Mouse (Mus musculus) liver, embryonic 14.5 days (tissue): Measurements from ENCODE around the gene Abcf3. TPM values are rescaled to one million over a fixed set of nuclear protein-coding genes. Genes with fewer than 3 reads are reported as not detected.

Experiments
- ATAC-seq: fragments of 200-750 bp; cut with Nextera tagmentation; 2 replicates; pipeline ENCODE4 v1.8.0; 2017; ENCODE audit warnings: moderate number of reproducible peaks, mild to moderate bottlenecking, moderate library complexity; ENCODE audit not compliant: insufficient read depth
- DNase-seq, 3 experiments: peaks; one replicate each; pipeline ENCODE4 v3.0.0-alpha.2; 2012 to 2013; ENCODE audit warnings: low read depth in 3 of 3, low spot score in 3 of 3
- H3K27ac ChIP-seq: fragments of 300-500 bp; sonication (generic); 2 replicates; pipeline ENCODE4 v1.5.1; 2014; ENCODE audit warnings: moderate library complexity, mild to moderate bottlenecking, control low read depth, inconsistent platforms
- H3K27me3 ChIP-seq: fragments of 300-500 bp; sonication (generic); 2 replicates; pipeline ENCODE4 v1.6.1; 2014; ENCODE audit warnings: mild to moderate bottlenecking, low read length, moderate library complexity; ENCODE audit not compliant: control insufficient read depth, insufficient read depth
- H3K36me3 ChIP-seq: fragments of 300-500 bp; sonication (generic); replicated peaks from 2 replicates; pipeline ENCODE4 v1.6.1; 2014; ENCODE audit warnings: low read depth; ENCODE audit not compliant: control insufficient read depth, insufficient read depth
- H3K4me1 ChIP-seq, 2 experiments: fragments of 200-500 bp in 1 of 2; fragments of 300-500 bp in 1 of 2; sonication (generic) in 1 of 2; replicated peaks; 2 replicates each; pipeline ENCODE4 v1.6.1; 2012 to 2014; ENCODE audit warnings: antibody characterized with exemption in 1 of 2, inconsistent platforms in 1 of 2, low read length in 1 of 2; ENCODE audit not compliant: control insufficient read depth in 2 of 2, insufficient read depth in 2 of 2
- H3K4me2 ChIP-seq: fragments of 300-500 bp; sonication (generic); 2 replicates; pipeline ENCODE4 v1.6.1; 2014; ENCODE audit warnings: low read depth, mild to moderate bottlenecking, control low read depth, moderate library complexity
- H3K4me3 ChIP-seq, 2 experiments: fragments of 200-500 bp in 1 of 2; fragments of 300-500 bp in 1 of 2; sonication (generic) in 1 of 2; 2 replicates each; pipeline ENCODE4 v1.5.1; 2012 to 2014; ENCODE audit warnings: low read depth in 2 of 2, low read length in 2 of 2, mild to moderate bottlenecking in 2 of 2, control low read depth in 1 of 2, inconsistent platforms in 1 of 2, moderate library complexity in 1 of 2; ENCODE audit not compliant: insufficient read depth in 1 of 2
- H3K9ac ChIP-seq: fragments of 300-500 bp; sonication (generic); replicated peaks from 2 replicates; pipeline ENCODE4 v1.6.1; 2014; ENCODE audit warnings: mild to moderate bottlenecking, control low read depth, moderate library complexity
- H3K9me3 ChIP-seq: fragments of 300-500 bp; sonication (generic); 2 replicates; pipeline ENCODE4 v1.6.1; 2016; ENCODE audit warnings: low read length, mixed read lengths; ENCODE audit not compliant: control insufficient read depth
- CTCF ChIP-seq: IDR thresholded peaks from 2 replicates; pipeline ENCODE4 v1.5.1; 2016; ENCODE audit warnings: antibody characterized with exemption, low read depth, control low read depth
- EP300 ChIP-seq: IDR thresholded peaks from 2 replicates; pipeline ENCODE4 v1.6.1; 2016; ENCODE audit warnings: antibody characterized with exemption, low read depth
- WGBS: fragments of 180-500 bp; shearing (Covaris S2); extraction: QIAGEN DNeasy Blood & Tissue Kit; methylation state at CpG from one replicate; pipeline ENCODE4 v1.1.7; 2014; ENCODE audit not compliant: insufficient replicate concordance; 5-methylcytosine and 5-hydroxymethylcytosine counted together
- polyA plus RNA-seq, 2 experiments: library from polyadenylated mRNA; depleted of rRNA in 1 of 2; stranded (reverse) in 1 of 2; unstranded in 1 of 2; fragments of >200 nt; fragmentation: Nextera tagmentation in 1 of 2; extraction: Ambion mirVana in 1 of 2; gene quantifications; 2 replicates each; pipeline versions ENCODE4 v1.2.1 to v1.2.3; 2012 to 2014

Abcf3 gene
- polyA plus RNA-seq, 2 experiments: 14.3 to 19.5 TPM

- DNase-seq: no peak
- H3K9me3 ChIP-seq: no peaks in the 10 kb centered on the region
- TF ChIP-seq EP300 (no peak), CTCF (no peak)
- no peak overlapping the region for H3K4me2 ChIP-seq
- no peak overlapping the region for H3K27ac ChIP-seq
- peaks cover 11 to 15% of the 10 kb centered on the region in 2 experiments for H3K4me1 ChIP-seq
- H3K27me3 ChIP-seq: no peaks in the 10 kb centered on the region
- no peak overlapping the region for H3K4me3 ChIP-seq
- ATAC-seq: no peak
- H3K36me3 ChIP-seq: peaks cover 28% of the 10 kb centered on the region
- H3K9ac ChIP-seq: no peak overlapping the region
- WGBS: 84% methylated on average over 5 of the region's 5 CpGs
Observed at GRCm38 (mm10) chr16:20551691-20552090, 3.3 kb downstream of the Abcf3 start.

GRCm38 (mm10) chr16:20552594-20552993 is 4.2 kb downstream of the Abcf3 start:
- Histone ChIP-seq H3K4me1 (peaks cover 9 to 11% of the 10 kb centered on the region in 2 experiments), H3K4me3 (no peak overlapping the region), H3K9me3 (no peaks in the 10 kb centered on the region), H3K36me3 (peaks cover 28% of the 10 kb centered on the region), H3K4me2 (no peak overlapping the region), H3K9ac (no peak overlapping the region), H3K27me3 (no peaks in the 10 kb centered on the region), H3K27ac (no peak overlapping the region)
- no peak for TF ChIP-seq EP300
- TF ChIP-seq CTCF: no peak
- DNase-seq (no peak), ATAC-seq (no peak)
- 85% methylated on average over 1 of the region's 1 CpGs for WGBS

- Histone ChIP-seq H3K36me3 (peaks cover 41% of the 10 kb centered on the region), H3K27me3 (no peaks in the 10 kb centered on the region), H3K4me1 (no peaks in the 10 kb centered on the region), H3K4me3 (no peak overlapping the region), H3K9ac (no peak overlapping the region), H3K9me3 (no peaks in the 10 kb centered on the region), H3K27ac (no peak overlapping the region), H3K4me2 (no peak overlapping the region)
- ATAC-seq (no peak), DNase-seq (no peak)
- TF ChIP-seq CTCF (no peak), EP300 (no peak)
- 70% methylated on average over 6 of the region's 6 CpGs for whole genome bisulfite sequencing
Observed at GRCm38 (mm10) chr16:20555000-20555399, 6.6 kb downstream of the Abcf3 start.

GRCm38 (mm10) chr16:20557381-20557780 is 9.0 kb downstream of the Abcf3 start:
- TF ChIP-seq CTCF: no peak
- no peak for TF ChIP-seq EP300
- no peak for ATAC-seq

GRCm38 (mm10) chr16:20565075-20565474 is 16.7 kb downstream of the Abcf3 start:
- no peak overlapping the region for H3K4me3 ChIP-seq
- H3K4me2 ChIP-seq: no peak overlapping the region
- TF ChIP-seq CTCF: no peak
- TF ChIP-seq EP300: no peak
- peaks cover 16% of the 10 kb centered on the region for H3K36me3 ChIP-seq
- H3K4me1 ChIP-seq: no peaks in the 10 kb centered on the region
- no peaks in the 10 kb centered on the region for H3K27me3 ChIP-seq
- WGBS: 45% methylated on average over 1 of the region's 1 CpGs
- no peak for ATAC-seq
- H3K27ac ChIP-seq: no peak overlapping the region
- H3K9me3 ChIP-seq: no peaks in the 10 kb centered on the region
- no peak overlapping the region for H3K9ac ChIP-seq
- no peak for DNase-seq

More at GRCm38 (mm10) chr16:20557381-20557780, 9.0 kb downstream of the Abcf3 start:
- no peak for DNase-seq
- Histone ChIP-seq H3K9ac (no peak overlapping the region), H3K27ac (no peak overlapping the region), H3K9me3 (no peaks in the 10 kb centered on the region), H3K36me3 (peaks cover 40% of the 10 kb centered on the region), H3K4me1 (no peaks in the 10 kb centered on the region), H3K27me3 (no peaks in the 10 kb centered on the region), H3K4me3 (no peak overlapping the region), H3K4me2 (no peak overlapping the region)
- 80% methylated on average over 7 of the region's 7 CpGs for WGBS
